Mouse (Mus musculus) v-Abl transformed pro-B cells (cell line): Measurements from ENCODE around the gene Lrwd1.

ENCODE experiments used
- in situ Hi-C, 2 experiments: fragments of 400-800 bp; cut with MboI; formaldehyde crosslinking; loops; one replicate each; pipeline ENCODE4 v1.15.1; 2025; ENCODE audit not compliant: unreplicated experiment in 2 of 2

Gene Lrwd1

DNA sequence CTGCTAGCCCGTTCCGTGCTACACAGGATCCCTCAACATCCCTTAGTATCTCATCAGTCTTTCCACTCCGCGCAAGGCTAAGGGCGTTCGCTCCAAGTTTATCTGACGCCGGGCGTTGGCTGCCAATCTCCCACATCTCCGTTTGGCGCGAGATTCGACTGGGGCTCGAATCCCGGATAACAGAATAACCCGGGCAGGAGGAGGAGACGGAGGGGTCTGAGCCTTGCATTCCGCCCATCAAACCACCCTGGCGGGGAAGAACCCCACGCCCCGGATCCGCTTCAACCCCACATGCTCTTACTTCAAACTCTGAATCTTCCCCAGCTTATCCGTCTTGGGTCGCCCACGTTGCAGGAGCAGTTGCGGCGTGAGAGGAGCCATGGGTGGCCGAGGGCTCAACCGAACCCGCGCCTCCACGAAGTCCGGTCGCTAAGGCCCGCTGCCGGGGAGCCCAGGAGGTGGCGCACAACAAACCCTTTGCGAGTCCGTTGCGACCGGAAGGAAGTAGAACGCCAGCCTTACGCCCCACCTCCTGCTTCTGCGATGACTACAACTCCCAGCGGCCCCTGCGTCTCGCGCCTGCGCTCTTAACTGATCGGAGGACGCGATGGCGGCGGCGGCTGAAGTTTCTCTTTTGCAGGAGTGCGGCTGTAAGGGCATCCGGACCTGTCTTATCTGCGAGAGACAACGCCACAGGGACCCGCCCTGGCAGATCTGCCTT, at the start of gene Lrwd1, which contains the start of gene Alkbh4:
Gene Lrwd1, minus strand, starts transcription at position 504 of the 721 bp plus-strand sequence.
Gene Alkbh4, plus strand, starts transcription at position 576 of the 721 bp plus-strand sequence.
- in situ Hi-C loops, result loop anchor here in 1 of 2 experiments (5.0 kb wide), 3 partner anchors 52 to 153 kb away; partner anchors contain the start of gene Zp3

DNA sequence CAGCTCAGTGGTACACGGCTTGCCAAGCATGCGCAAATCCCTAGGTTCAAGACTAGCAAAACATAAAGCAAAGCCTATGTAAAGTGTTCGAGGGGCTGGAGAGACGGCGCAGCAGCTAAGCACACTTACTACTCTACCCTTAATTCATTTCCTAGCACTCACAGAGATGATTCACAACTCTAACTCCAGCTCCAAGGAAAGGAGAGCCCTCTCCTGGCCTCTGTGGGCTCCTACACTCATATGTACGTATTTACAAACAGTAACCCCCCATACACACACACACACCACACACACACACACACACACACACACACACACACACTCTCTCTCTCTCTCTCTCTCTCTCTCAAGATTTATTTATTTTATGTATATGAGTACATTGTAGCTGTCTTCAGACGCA, 47.9 kb upstream of the Lrwd1 start:
- in situ Hi-C loops, result loop anchor here in 1 of 2 experiments (25.0 kb wide), 1 partner anchor 96 kb away; the partner anchor contains the start of gene Rasa4

DNA sequence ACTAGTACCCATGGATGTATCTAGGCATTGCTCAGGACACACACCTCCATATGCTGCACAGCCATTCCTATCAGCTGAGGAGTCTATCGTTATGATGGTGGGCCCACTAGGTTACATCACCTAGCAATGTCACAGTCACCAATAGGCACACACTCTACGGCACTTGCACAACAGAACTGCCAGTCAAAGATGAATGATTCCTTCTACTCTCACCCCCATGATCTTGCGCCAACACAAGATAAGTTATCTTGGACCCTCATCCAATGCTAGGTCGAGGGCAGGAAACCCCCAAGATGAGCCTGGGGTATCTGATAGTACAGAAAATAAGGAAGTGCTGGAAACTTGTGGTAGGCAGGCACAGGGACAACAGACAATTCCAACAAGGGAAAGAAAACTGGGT, 47.0 kb upstream of the Lrwd1 start:
- in situ Hi-C loops, result loop anchor here in 1 of 2 experiments (25.0 kb wide), 1 partner anchor 96 kb away; the partner anchor contains the start of gene Rasa4

DNA sequence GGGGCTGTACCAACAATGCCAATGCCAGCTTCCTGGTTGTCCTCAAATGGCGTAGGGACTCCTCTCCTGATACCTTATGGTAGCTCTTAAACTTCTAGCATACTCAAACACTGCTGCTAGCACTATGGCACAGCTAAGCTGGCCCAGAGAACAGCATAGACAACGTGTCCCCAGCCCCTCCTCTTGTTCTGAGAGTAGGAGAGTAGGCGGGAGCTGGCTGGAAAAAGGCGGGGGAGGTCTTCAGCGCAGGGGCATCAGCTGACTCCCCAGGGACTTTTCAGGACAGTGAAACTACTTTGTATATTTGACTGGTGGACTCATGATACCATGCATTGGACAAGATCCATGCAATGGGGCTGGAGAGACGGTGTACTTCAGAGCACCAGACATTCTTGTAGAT, 46.2 kb upstream of the Lrwd1 start:
- in situ Hi-C loops, result loop anchor here in 1 of 2 experiments (25.0 kb wide), 1 partner anchor 95 kb away; the partner anchor contains the start of gene Rasa4

DNA sequence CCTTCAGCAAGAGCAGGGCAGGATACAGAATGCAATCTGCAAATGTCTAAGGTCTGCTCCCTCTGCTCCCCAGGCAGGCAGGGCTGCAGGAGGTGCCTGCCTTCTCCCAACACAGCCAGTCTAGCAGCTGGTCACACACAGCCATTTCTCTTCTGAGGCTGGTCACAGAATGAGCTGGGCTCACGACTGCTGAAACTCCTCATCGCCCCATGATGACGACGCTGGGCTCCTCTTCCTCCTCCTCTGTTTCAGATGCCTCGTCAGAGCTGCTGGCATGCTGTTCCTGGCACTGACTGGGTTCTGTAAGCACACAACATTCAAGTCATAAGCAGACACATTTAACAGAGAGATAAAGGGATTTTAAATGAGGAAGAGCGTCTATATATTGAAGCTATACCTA, 45.3 kb upstream of the Lrwd1 start:
- in situ Hi-C loops, result loop anchor here in 1 of 2 experiments (25.0 kb wide), 1 partner anchor 94 kb away; the partner anchor contains the start of gene Rasa4

DNA sequence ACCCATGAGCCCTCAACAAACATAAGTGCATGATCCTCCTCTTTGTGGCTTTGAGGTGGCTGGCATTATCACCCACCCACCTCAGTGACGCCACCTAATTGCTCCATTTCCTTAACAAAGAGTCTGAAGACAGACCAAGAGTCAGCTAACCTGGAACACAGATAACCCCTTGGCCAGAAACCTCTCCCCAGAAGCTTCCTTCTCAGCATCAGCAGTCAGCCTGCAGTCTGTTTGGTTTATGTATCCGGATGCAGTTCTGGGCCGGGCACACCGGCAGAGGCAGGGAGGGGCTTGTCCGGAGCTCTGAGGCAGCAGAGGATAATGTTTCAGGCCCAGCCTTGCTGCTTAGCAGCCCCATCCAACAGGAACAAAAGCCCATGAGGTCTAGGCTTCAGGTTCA, 43.7 kb upstream of the Lrwd1 start:
- in situ Hi-C loops, result loop anchor here in 1 of 2 experiments (5.0 to 25.0 kb wide), 2 partner anchors 37 to 92 kb away; partner anchors contain the start of gene Rasa4

DNA sequence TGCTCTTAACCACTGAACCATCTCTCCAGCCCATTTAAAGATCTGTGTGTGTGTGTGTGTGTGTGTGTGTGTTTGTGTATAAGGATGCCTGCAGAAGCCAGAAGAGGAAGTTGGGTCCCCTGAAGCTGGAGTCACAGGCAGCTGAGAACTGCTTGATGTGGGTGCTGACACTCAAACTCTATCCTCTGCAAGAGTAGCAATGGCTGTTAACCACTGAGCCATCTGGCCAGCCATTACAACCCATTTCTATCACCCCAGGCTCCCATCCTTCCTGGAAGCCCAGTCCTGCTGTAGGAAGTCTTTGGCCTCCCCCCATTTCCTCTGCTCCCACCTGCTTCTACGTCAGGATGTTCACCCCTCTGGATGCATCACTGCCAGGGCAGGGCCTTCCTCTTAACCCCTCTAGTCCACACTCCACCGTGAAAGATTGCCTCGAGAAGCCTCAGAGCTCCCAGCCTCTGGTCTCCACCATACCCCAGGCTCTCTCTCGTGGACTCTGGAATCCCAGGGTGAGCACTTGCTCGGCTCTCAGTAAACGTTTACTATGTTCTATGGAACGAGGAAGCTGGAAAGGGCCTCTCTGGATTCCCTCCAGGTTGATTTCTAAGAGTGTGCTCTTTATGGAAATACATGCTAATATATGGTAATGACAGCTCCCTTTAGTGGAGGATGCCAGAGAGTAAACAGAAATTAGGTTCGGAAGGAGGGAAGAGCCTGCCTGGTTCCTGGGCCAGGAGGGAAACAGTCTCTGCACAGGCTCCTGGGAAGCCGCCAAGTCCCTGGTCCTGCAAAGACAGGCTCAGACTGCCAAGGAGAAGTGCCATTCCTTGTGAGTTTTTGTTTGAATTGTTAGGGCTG, 38.0 kb upstream of the Lrwd1 start:
- in situ Hi-C loops, result loop anchor here in 1 of 2 experiments (25.0 kb wide), 1 partner anchor 1988 kb away; the partner anchor contains the start of genes Ap4m1, Cops6, Mcm7 and Zfp113

DNA sequence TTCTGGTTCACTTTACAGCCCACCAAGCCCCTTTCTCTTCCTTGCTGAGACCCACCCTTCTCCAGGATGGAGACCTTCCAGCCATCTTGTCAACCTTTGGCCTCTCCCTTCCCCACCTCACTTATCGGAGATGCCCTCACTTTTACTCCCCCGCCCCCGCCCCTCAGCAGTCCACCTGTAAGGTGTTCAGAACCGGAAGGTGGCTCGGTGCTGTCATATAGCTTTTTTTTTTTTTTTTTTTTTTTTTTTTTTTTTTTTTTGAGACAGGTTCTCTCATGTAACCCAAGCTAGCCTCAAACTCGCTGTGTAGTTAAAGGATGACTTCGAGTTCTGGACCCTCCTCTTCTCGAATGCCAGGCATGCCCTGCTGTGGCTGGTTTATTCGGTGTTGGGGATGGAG, 37.1 kb upstream of the Lrwd1 start:
- in situ Hi-C loops, result loop anchor here in 1 of 2 experiments (25.0 kb wide), 1 partner anchor 1989 kb away; the partner anchor contains the start of genes Ap4m1, Cops6, Mcm7 and Zfp113

DNA sequence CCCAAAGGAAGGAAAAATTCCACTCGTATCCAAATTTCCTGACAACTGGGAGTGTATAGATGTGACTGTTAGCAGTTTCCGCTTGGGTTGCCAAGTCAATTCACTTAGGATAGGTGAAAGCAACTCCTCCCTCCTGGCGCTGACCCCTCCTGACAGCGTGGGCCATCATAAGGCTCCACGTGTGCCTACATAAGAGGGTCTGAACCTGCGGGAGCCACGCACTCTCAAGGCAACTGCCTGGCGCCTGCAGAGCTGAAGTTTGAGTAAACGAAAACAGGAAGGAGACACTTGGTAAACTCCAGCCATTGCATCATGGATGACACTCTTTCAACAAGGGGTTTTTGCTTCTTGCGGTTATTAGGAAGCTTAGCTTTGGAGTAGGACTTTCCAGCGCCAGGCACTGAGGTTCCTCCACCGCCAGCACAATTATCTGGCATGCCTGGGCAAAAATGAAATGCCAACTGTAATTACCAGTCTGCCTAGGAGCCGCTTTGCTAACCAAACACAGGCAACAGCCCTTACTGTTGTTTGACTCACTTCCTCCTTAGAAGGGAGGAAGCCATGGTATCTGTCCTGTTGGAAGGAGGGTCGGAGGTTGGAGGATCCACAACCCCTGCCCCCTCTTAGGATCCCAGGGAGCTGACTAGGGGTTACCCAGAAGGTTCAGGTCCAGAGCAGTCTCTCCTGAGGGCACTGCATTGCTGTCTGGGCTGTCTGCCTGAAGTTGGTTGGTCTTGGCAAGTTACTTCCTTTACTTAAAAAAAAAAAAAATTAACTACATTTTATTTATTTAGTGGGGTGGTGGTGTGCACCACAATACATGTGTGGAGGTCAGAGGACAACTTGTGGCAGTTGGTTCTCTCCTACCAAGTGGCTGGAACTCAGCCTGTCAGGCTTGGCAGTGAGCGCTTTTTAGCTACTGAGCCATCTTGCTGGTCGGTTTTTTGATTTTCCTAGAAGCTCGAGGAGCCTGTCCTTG, 35.8 kb upstream of the Lrwd1 start:
- in situ Hi-C loops, result loop anchor here in 1 of 2 experiments (25.0 kb wide), 1 partner anchor 1991 kb away; the partner anchor contains the start of genes Ap4m1, Cops6, Mcm7 and Zfp113

DNA sequence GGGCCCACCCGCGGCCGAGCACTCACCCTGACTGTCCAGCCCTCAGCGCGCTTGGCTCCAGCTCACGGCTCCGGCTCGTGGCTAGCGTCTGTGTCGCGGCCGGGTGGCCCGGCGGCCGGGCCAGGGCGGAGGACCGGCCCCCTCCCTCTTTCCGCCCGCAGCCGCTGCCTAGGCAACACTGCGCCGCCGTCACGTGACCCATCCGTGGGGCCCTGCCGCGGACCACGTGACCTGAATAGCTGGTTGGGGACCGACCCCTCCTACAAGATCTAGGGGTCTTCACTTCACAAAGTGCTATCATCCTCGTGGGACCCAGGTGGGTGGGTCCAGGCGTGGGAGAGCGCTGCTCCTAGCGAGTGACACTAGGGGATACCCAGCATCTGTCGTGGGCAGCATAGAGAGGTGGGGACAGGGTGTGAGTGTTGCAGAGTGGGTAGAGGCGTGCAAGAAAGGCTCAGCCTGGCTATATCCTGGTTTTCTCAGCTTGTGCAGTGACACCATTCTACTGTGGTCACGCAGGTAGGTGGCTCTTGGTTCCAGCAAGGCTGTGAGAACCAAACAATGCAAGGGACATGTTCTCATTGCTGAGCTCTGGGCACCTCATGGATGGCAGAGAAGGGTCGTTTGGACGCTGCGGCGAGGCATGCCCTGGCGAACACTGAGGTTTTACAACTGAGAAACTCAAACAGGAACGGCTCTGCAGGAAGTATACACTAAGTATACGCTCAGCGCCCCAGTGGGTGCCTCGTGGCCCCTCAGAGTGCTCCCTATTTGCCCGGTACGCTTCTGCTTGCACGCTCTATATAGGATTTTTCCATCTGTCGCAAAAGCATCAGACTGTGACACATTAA, 34.9 kb upstream of the Lrwd1 start, which contains the start of gene Orai2:
Gene Orai2, minus strand, starts transcription at position 202 of the 851 bp plus-strand sequence.
- in situ Hi-C loops, result loop anchor here in 1 of 2 experiments (25.0 kb wide), 1 partner anchor 1992 kb away; the partner anchor contains the start of genes Ap4m1, Cops6, Mcm7 and Zfp113

DNA sequence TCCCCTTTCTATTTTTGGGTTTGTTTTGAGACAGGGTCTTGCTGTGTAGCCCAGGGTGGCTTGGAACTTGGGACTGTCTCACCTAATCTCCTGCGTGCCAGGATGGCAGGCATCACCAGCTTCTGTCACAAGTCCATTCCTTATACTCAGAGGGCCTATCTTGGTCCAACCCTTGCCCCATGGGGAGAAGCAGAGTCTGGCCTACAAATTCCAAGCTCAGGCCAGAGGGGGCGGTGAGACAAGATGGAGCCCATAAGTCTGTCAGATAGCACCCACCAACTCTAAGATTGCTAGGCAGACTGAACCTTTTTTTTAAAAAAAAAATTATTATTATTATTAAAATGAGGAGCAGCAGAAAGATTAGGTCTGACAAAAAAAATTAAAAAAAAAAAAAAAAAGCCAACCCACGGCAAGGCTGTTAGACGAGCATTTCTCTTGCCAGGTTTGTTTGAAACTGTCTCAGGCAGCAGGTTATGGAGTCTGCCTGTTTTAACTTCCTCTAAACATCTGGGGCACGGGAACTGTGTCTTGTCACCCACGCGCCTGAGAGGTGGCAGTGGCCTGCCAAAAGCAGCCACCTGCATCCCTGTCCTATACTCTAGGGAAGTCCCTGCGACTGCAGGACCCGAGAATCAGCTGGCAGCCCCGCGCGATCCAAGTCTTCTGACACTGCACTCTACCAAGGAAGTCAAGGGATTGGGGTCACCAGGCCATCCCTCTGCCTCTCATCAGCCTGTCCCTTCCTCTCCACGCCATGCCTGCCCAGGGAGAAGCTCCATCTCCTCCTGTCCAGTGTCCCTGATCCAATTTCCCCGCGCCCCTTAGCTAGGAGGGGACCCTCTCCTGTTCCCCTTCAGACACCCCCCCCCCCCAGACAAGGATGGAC, 34.0 kb upstream of the Lrwd1 start:
- in situ Hi-C loops, result loop anchor here in 1 of 2 experiments (25.0 kb wide), 1 partner anchor 1992 kb away; the partner anchor contains the start of genes Ap4m1, Cops6, Mcm7 and Zfp113

DNA sequence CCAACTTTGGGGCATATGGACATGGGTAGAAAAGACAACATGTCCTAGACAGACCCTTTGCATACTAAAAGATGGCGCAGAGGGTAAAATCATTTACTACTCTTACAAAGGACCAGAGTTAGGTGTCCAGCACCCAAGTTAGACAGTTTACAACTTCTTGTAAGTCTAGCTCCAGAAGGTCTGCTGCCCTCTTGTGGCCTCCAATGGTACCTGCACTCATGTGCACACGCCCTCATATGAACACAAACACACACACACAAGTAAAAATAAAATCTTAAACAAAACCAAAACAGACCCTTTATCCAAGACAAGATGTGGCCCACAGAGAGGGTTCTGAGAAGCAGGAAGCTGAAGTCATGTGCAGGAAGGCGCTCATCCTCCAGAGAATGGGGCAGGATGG, 32.2 kb upstream of the Lrwd1 start:
- in situ Hi-C loops, result loop anchor here in 1 of 2 experiments (25.0 kb wide), 1 partner anchor 1994 kb away; the partner anchor contains the start of genes Ap4m1, Cops6, Mcm7 and Zfp113

DNA sequence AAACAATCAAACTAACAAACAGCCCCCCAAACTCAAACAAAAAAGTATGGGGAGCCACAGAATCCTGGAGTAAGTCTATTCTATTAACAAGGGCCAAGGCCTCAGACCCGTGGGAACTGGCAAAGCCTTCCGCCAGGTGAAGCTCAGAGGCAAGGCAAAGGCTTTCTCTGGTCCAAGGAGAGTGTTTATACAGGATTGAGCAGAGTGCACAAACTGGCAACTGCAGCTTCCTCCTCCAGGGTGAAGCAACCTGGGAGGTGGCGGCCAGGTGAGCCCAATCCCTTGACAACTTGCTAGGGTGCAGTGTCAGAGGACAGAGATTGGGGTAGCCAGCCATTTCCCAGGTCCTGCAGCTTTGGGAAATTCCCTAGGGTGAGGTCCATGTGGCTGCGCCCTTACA, 31.4 kb upstream of the Lrwd1 start:
- in situ Hi-C loops, result loop anchor here in 1 of 2 experiments (25.0 kb wide), 1 partner anchor 1995 kb away; the partner anchor contains the start of genes Ap4m1, Cops6, Mcm7 and Zfp113

DNA sequence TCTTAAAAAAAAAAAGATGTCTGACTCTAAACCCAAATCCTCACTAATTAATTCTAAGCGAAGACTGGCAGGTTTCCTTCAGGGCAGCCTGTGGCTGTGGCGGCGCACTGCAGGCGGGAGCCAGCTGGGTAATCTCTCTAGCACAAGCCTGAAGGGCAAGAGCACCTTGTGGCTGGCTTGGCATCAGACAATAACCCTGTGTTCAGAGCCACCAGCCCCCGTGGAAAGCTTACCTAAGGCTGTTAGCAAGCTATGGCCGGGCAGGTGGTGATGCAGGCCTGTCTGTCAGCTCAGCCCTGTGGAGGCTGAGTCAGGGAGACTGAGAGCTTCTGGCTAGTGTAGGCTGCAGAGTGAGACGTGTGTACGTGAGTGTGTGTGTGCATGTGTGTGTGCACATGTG, 29.4 kb upstream of the Lrwd1 start:
- in situ Hi-C loops, result loop anchor here in 1 of 2 experiments (25.0 kb wide), 1 partner anchor 1997 kb away; the partner anchor contains the start of genes Ap4m1, Cops6, Mcm7 and Zfp113

DNA sequence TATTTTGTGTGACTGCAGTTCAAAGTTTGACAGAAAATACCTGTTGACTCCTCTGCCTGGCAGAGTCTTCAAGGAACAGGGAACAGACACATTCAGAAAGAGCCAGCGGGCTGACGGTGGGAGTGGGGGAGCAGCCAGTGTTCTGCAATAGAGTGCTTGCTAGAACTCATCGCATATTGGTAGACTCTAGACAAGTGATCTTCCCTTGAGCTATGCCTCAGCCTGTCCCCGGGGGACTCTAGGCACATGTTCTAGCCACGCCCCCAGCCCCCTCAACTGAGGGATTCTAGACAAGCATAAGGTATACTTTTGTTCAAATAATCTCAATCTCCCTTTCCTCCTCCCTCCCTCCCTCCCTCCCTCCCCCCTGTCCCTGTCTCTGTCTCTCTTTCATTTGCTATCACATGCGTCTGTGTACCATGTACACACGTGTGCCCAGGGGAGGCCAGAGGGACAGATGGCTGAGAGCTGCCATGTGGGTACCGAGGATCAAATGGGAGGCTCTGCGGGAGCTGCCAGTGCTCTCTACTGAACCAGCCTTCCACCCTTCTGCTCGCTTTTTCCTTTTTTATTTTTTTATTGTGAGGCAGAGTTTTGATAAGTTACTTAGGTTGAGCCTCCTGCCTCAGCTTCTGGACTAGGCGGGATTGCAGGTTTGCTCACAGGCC, 28.1 kb upstream of the Lrwd1 start:
- in situ Hi-C loops, result loop anchor here in 1 of 2 experiments (25.0 kb wide), 1 partner anchor 1998 kb away; the partner anchor contains the start of genes Ap4m1, Cops6, Mcm7 and Zfp113

DNA sequence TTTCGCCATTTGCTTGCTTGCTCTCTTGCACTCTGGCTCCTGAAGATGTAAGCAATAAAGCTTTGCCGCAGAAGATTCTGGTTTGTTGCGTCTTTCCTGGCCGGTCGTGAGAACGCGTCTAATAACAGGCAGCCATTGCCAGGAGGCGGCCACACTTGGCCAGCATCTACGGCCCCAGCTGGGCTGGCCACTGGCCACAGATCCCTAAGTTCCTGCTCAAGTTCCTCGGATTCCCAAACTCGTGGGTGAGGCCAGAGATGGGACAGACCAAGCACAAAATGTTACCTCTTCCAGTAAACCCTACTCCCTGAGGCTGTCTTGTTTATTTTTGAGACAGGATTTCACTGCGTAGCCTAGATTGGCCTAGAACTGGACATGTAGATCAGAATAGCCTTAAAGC, 24.2 kb upstream of the Lrwd1 start:
- in situ Hi-C loops, result loop anchor here in 1 of 2 experiments (25.0 kb wide), 1 partner anchor 2002 kb away; the partner anchor contains the start of genes Ap4m1, Cops6, Mcm7 and Zfp113
